Mouse (Mus musculus) lung, postnatal 36 days (tissue): ENCODE measurements at regions not wholly inside any gene's neighbourhood (a gene's known extent, or its start where the extent isn't known, plus 50 kb on each side); places are given as distances from the start of the nearest gene placed in this dataset.
A peak's percentile ranks its signal among the peaks of the same experiment; 100 is the strongest.

Experiments
- DNase-seq: peaks from one replicate; pipeline ENCODE4 v3.0.0; 2022; ENCODE audit warnings: mixed read lengths

DNA sequence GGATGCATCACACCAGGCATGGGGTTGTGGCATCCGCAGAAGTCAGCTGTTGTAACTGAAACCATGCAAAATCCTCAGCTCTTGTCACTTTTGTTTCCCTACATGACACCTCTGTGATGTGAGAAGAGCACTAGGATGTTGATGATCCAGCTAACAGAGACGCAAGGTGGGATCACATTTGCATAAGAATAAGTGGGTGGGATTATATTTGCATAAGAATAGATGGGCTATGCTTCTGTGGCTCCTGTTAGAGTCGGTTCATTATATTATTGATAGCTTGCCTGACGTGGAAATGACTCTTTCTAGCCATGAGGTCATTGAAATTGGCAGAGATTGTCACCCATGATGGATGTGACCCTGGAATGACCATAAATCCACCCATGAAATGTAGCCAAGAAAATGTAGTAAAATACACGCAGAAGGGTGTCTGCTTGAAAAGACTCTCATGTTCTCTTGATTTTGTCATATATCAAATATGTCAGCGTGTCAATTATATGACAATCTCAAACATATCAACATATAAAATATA is 102.2 kb upstream of the Arg1 start:
- DNase-seq = no peak

DNA sequence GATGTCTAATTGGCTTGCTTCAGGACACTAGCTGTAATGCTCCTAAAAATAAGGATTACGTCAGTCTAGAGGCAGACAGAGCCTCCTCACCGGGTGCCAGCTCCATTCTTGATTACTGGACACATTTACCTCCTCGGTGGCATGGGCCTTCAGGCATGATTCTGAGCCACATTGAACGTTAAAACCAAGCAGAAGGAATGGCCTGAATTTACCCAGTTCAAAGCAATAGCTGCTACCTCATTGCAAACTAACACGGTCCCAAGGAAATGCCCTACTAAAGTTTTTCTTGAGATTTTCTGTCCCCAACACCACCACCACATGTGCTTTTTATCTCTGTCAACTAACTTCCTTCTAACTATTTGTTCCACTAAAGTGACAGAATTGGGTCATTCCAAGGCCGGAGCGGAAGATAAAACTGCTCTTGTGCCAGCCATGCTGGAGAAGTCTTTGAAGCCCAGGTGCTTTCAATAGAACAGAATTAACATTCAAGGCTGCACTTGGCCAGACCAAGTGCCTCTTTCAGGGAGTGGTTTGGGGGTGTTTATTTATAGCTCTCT is 96.4 kb upstream of the Arg1 start:
- peak; percentile 56 for DNase-seq

DNA sequence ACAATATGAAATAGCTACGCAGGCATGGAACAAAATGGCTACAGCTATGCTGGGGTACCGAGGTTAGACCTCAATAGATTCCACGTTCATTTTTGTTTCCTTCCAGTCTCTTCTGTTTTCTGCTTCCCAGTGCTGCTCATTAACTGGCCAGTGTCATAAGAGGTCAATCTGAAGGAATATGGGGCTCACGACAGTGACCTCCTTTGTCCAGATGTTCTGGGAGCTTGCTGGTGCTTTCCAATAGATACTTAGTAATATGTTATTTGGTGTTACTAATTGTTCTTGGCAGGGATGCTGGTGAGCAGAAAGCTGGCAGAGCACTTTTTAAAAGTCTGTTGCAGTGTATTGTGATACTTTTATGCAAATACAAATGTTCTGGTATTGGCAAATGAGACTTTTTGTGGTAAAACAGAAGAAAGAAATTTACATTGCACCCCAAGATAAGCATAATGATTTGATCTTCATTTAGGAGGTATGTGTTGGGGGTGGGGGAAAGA is 95.8 kb upstream of the Arg1 start:
- DNase-seq = peak; percentile 9

DNA sequence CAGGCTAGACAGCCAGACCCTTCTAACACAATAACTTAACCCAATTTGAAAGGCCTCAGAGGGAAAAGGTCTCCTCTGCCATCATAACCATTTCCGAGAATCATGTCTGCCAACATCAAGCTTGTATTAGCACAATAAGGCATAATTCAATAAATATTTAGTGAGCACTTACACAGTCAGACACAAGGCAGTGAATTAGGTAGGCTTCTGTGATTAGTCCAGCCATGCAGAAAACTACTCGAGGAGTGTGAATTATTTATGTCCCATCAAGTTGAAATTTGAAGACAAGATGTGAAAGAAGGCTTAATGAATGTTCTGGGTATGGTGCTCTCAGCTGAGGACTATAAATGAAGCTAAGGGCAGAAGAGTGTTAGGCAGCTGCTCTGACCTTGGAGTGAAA is 91.7 kb upstream of the Arg1 start:
- no peak for DNase-seq

DNA sequence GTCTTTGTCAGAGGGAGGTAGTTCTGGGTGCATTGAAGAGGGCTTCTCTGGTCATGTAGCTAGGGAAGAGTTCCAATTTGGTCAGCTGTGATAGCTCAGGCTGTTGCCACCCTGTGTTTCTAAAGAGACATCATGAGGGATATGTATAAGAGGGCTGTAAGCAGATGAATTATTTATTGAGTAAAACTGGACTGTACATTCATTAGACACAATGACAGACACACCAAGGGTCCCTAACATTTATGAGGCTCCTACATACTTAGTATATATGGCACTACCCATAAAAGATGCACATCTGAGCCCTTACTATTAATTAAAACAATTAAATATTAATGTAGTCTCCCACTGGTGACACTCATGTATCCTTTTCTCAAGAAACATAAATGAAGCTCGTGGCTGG is 90.6 kb upstream of the Arg1 start:
- DNase-seq = no peak

DNA sequence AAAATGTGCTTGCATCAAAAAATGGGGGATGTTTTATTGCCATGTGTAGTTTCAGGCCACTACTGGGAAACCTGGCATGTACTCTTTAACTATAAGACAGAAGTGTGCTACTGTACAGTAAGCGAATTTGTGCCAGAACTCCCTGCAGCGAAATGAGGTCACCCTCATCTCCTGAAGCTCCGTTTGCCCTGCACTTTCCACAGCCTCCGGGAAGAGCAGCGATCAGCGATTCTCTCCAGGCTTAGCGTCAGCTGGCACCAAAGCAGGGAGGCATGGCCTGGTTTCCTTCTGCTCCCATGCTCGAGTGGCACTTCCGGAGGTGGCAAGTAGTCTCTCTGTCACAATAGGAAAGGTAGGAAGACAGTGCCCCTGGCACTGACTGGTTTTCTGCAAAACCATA is 88.8 kb upstream of the Arg1 start:
- DNase-seq = no peak

DNA sequence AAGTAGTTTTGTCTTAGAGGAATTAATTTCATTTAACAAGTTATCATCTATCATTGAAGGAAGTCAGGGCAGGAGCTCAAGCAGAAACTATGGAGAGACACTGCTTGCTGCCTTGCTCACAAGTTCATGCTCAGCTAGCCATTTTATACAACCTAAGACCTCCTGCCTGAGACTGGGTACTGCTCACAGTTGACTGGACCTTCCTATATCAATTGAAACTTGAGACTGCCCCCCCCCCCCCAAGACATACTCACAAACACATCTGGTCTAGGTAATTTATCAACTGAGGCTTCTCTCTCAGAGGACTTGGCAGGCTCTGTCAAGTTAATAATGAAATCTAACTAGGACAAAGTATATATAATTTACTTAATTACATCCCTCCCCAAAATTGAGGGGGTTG is 84.8 kb upstream of the Arg1 start:
- no peak for DNase-seq

DNA sequence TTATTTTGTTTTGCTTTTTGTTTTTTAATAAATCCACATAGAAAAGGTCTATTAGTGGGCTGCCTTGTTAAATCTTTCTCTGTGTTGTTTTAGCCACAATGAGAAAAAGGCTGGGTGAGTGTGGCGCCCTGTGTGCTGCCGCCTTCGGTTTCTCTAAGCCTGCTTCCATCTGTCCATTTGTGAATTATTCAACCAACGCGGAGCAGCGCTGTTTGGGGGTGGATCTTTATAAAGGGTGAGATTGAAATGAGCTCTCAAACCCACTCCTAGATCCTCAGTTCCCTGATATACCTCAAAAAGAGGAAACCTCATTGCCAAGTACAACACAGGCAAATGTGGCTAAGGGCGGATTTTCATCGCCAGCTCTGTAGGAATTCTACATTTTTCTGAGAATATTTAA is 74.0 kb upstream of the Arg1 start:
- DNase-seq = no peak

DNA sequence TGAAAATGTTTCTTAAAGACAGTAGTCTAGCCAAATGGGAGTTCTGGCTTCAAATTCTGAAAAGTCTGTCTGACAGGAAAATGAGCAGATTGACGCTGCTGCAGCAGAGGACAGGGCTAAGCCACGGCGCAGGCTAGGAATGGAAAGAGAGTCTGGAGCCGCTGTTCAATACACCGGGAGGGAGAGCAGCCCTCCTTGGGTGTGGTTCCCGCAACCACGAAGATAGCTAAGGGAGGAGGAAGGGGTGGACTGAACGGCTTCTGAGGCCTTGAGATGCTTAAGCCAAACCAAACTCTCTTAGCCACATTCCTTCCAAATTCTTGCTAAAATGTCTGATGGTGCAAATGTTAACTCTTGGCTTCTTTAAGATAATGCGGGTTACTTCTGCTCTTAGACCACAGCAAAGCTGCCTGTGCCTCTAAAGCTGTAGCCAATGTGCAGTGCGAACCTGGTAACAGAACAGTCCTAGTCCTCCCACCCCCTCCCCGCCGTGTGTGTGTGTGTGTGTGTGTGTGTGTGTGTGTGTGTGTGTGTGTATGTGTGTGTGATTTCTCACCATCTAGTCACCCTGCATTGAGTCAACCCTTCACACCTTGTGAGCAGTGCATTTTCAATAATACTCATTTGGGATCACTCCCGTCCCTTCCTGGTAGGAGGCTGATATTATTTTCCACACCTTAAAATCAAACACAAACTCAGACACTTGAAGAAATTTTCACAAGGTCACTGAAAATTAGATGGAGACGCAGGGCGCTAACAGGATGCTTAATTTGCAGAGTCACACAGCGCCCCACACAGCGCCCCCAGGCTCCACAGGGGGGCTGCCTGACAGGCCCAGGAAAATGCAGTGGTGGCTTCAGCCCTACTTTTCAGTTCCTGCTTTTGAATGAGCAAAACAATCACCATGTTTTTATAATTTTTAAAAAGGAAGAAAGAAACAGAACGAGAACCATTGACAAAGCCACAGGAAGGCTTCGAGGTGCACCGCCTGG is 73.2 kb upstream of the Arg1 start:
- DNase-seq = no peak

DNA sequence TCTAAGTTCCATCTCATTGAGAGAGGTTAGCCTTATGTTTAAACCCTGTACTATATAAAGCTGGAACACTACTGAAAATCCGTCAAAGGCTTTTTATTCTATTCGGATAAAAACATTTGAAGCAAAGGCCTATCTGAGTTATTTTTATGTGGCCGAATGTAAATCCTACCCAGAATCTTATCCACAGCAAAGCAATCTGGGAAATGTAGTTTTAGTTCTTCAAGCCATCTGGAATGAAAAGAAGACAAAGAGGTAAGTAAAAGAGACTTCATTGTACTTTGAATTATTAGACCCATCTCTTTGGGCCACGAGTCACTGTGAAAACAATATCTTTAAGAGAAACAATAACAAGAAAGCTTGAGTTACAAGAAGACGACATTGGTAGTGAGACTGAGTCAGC is 72.5 kb upstream of the Arg1 start:
- DNase-seq = no peak

DNA sequence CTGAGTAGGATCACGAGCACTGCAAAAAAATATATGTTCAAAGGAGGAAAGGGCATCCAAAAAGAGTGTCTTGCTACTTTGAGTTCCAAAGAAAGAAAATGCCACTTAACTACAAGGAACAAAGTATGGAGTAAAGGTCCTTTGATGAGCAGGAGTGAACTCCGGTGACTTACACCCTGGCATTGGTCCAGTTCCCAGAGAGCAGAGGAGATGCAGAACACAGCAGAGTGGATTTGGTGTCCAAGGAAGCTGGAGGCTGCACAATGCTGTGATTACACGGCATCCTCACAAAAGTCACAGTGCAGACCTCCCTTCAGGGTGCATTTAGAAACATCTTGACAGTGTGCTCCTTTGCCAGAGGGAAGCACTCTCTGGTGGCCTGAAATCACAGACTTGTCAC is 70.4 kb upstream of the Arg1 start:
- DNase-seq = no peak

DNA sequence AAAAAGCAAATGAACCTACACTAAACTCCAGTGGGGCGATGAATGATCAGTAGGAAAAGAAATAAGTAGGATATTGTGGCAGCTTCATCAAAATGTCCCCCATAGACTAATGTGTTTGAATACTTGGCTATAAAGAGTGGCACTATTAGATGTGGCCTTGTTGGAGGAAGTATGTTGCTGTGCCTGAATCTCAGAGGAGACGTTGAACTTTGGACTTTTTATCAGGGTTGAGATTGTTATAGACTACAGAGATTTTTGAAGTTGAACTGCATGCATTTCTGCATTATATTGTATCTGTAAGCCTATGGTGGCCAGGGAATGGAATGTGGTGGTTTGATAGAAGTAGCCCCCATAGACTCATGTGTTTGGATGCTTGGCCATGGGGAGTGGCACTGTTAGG is 68.5 kb upstream of the Arg1 start:
- DNase-seq = no peak

DNA sequence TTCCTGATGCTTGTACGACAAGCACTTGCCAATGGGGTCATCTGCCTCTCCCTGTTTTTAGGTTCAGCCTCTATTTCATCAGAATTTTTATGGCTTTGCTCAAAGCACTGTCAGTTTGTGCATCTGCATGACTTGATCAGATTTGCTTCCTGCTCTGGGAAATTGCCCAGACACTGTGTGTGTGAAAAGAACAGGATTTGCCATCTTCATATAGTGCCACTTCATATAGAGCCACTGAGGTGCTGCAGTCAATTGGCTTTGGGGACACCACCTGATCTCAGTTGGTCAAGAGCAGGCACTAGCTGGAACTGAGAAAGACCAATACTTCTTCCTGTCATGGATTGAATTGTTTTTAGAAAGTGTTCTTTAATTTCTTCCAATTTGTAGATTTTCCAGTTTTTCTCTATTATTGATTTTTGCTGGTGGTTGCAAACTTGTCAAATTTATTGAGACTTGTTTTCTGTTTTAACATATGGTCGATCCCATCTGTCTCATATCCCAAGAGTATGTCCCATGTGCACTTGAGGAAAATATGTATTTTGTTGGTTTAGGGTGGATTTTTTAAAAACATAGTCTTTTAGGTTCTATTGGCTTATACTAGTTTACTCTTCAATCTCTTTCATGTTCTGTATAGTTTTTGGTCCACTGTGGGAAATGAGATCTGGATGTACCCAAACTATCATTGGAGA is 62.8 kb upstream of the Arg1 start:
- DNase-seq = no peak

DNA sequence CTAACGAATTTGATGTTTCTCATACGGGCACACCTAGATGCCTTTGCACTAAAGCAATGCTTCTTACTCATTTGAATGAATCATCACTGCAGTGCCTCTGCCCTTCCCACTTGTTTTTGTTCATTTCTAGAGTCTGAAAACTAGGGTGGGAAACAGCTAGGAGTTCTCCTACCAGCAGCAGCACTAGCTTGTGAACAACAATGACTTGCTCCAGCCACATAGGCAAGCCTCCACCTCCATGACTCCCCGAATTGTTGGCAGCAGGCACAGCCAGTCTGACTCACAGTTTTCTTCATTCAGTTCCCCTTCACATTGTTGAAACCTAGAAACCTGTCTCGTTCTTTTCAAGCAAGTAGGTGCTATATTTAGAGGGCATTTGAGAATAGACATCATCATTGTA is 57.5 kb upstream of the Arg1 start:
- no peak for DNase-seq

DNA sequence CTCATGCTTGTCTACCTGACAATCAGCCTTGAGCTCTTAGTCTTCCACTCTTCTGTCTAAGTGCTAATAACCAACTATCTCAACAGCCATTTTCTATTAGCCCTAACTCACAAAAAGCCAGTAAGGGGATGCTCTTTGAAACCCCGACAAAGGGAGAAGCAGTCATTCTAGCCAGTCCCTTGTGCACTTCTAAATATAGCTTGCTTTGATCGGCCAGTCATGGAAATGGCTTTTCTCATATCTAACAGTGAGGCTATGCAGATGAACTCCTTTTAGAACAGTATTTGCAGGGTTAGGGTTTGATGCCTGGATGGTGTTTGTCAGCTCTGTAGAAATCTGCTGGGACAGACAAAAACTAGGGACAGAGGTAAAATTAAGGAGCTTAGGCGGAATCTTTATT is 54.5 kb upstream of the Arg1 start:
- DNase-seq = no peak
